Mouse (Mus musculus): ENCODE data around the gene C530025M09Rik. TPM values are rescaled to one million over a fixed set of nuclear protein-coding genes. Genes with fewer than 3 reads are reported as not detected.

Gene C530025M09Rik
- total and polyA plus RNA-seq, 3 experiments: not detected

DNA sequence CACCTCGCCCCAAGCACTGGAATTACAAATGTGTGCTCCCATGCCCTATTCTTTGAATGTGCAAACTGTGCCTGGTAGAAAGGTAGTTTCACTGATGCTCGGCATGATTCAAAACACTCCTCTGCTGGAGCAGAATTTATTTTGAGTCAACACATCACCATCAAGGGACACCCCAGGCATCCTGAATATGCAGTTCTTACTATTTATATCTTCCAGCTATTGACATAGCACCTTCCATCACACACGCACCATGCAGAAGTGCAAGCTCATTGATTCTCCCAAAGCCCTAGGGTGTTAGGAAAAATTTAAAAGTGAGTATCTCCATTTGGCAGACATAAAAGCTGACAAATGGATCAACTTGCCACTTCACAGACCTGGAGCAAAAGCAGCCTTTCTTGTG, 12.6 kb downstream of the C530025M09Rik start:
- no peak overlapping the region for H3K4me3 ChIP-seq (ENCODE audit: low read depth, low read length)
- H3K27me3 ChIP-seq (ENCODE audit: insufficient read depth, low read length): no peaks in the 10 kb centered on the region
- ATAC-seq (ENCODE audit: extremely low read depth, insufficient number of reproducible peaks, low FRiP score, poor library complexity, severe bottlenecking): no peak

DNA sequence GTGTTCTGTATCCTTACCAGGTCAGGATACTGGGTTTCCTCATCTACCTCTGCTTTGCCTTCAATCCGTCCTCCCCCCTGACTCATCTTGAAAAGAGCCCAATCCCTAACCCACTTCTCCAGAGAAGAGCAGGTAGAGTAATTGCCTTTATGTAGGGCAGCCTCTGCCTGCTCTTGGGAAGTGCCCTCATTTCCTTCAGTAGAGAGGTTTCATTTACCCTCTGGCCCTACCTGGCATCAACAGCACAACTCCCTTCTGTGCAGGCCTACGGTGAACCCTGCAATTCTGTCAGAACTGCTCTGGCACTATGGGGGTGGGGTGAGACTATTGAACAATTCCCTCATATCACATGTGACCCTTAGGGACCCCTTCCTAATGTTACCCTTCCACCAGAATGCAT, 18.1 kb downstream of the C530025M09Rik start:
- Histone ChIP-seq H3K9me3 (replicated peaks) (0 out of 2 replicates have a peak, but pooled peaks cover 3% of the 10 kb centered on the region), H3K4me3 (ENCODE audit: low read depth, low read length) (no peak overlapping the region), H3K36me3 (replicated peaks) (no peaks in the 10 kb centered on the region), H3K27me3 (ENCODE audit: insufficient read depth, low read length) (no peaks in the 10 kb centered on the region), H3K4me1 (ENCODE audit: insufficient read depth, low read depth, low read length) (no peaks in the 10 kb centered on the region)
- no peak for DNase-seq (ENCODE audit: low spot score)
- no peak for ATAC-seq (ENCODE audit: extremely low read depth, insufficient number of reproducible peaks, low FRiP score, poor library complexity, severe bottlenecking)
- no peak for TF ChIP-seq TAL1 (conservative IDR thresholded peaks at IDR 0.05; ENCODE audit: low read depth, low read length)
- TF ChIP-seq CTCF (IDR thresholded peaks at IDR 0.05; ENCODE audit: low read depth, low read length): no peak
- TF ChIP-seq POLR2AphosphoS5 (IDR thresholded peaks at IDR 0.05; ENCODE audit: insufficient replicate concordance, low read depth, low read length): no peak
- TF ChIP-seq GATA2 (IDR thresholded peaks at IDR 0.05; ENCODE audit: borderline replicate concordance, low read depth, low read length): no peak
- no peak for TF ChIP-seq GATA1 (IDR thresholded peaks at IDR 0.05; ENCODE audit: borderline replicate concordance, low read length)

More for the DNA sequence above, 12.6 kb downstream of the C530025M09Rik start:
- H3K36me3 ChIP-seq (replicated peaks): no peaks in the 10 kb centered on the region
- TF ChIP-seq GATA1 (IDR thresholded peaks at IDR 0.05; ENCODE audit: borderline replicate concordance, low read length): no peak
- TF ChIP-seq GATA2 (IDR thresholded peaks at IDR 0.05; ENCODE audit: borderline replicate concordance, low read depth, low read length): no peak
- TF ChIP-seq TAL1 (conservative IDR thresholded peaks at IDR 0.05; ENCODE audit: low read depth, low read length): no peak
- no peak for TF ChIP-seq POLR2AphosphoS5 (IDR thresholded peaks at IDR 0.05; ENCODE audit: insufficient replicate concordance, low read depth, low read length)
- no peak for TF ChIP-seq CTCF (IDR thresholded peaks at IDR 0.05; ENCODE audit: low read depth, low read length)
- no peaks in the 10 kb centered on the region for H3K4me1 ChIP-seq (ENCODE audit: insufficient read depth, low read depth, low read length)
- H3K9me3 ChIP-seq (replicated peaks): no peaks in the 10 kb centered on the region; the same call in 1 of the 2 replicates
- no peak for DNase-seq (ENCODE audit: low spot score)

DNA sequence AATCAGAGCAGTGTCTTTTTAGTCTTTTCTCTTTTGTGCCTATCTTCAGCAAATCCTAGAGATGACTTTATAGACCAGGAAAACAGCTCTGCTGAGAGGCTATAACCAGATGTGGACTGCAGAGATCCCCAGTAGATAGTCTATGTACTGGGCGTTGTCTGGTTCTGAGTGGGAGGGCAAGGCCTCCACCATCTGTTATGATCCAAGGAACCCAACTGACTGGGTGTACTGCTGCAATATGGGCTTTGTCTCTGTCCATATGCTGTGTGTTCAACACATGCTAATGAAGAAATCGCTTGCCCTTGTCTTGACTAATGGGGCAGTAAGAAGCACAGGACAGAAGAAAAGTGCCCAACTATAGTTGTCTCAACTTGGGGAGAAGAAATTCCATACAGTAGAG, 25.8 kb downstream of the C530025M09Rik start:
- ATAC-seq (ENCODE audit: extremely low read depth, insufficient number of reproducible peaks, low FRiP score, poor library complexity, severe bottlenecking) (no peak), DNase-seq (ENCODE audit: low spot score) (no peak)
- Histone ChIP-seq H3K4me1 (ENCODE audit: insufficient read depth, low read depth, low read length) (no peaks in the 10 kb centered on the region), H3K4me3 (ENCODE audit: low read depth, low read length) (no peak overlapping the region), H3K27me3 (ENCODE audit: insufficient read depth, low read length) (no peaks in the 10 kb centered on the region), H3K36me3 (replicated peaks) (no peaks in the 10 kb centered on the region), H3K9me3 (replicated peaks) (no peaks in the 10 kb centered on the region; the same call in 1 of the 2 replicates)
- TF ChIP-seq GATA1 (IDR thresholded peaks at IDR 0.05; ENCODE audit: borderline replicate concordance, low read length) (no peak), POLR2AphosphoS5 (IDR thresholded peaks at IDR 0.05; ENCODE audit: insufficient replicate concordance, low read depth, low read length) (no peak), GATA2 (IDR thresholded peaks at IDR 0.05; ENCODE audit: borderline replicate concordance, low read depth, low read length) (no peak), CTCF (IDR thresholded peaks at IDR 0.05; ENCODE audit: low read depth, low read length) (no peak), TAL1 (conservative IDR thresholded peaks at IDR 0.05; ENCODE audit: low read depth, low read length) (no peak)

DNA sequence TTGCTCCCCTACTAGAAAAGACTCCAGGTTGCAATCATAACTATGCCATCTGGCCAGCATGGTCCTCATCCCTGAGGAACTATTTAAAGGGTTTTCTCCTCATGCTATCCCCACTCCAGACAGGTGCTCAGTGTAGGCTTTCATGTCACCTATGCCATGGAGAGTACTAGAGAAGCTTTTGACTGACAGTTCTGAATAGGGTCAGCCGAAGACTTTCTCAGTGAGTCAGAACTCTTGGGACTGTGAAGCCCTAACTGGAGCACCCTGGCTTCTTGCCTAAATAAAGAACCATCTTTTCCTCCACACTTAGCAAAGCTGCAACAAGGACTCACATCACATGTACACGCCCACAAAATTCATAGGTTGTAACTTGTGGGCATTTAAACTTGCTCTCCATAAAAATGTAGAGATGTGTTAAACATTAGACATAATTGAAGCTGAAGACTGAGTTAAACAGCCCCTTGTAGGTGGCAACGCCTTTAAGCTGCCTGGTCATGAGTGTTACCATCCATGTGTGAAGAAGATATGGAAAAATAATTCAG, 26.3 kb downstream of the C530025M09Rik start:
- TF ChIP-seq GATA2 (IDR thresholded peaks at IDR 0.05; ENCODE audit: borderline replicate concordance, low read depth, low read length) (no peak), POLR2AphosphoS5 (IDR thresholded peaks at IDR 0.05; ENCODE audit: insufficient replicate concordance, low read depth, low read length) (no peak), TAL1 (conservative IDR thresholded peaks at IDR 0.05; ENCODE audit: low read depth, low read length) (no peak), GATA1 (IDR thresholded peaks at IDR 0.05; ENCODE audit: borderline replicate concordance, low read length) (no peak), CTCF (IDR thresholded peaks at IDR 0.05; ENCODE audit: low read depth, low read length) (no peak)
- H3K27me3 ChIP-seq (ENCODE audit: insufficient read depth, low read length): no peaks in the 10 kb centered on the region
- H3K4me3 ChIP-seq (ENCODE audit: low read depth, low read length): no peak overlapping the region
- no peaks in the 10 kb centered on the region for H3K36me3 ChIP-seq (replicated peaks)
- H3K9me3 ChIP-seq (replicated peaks): no peaks in the 10 kb centered on the region; the same call in 1 of the 2 replicates
- no peak for DNase-seq (ENCODE audit: low spot score)
- ATAC-seq (ENCODE audit: extremely low read depth, insufficient number of reproducible peaks, low FRiP score, poor library complexity, severe bottlenecking): no peak
- no peaks in the 10 kb centered on the region for H3K4me1 ChIP-seq (ENCODE audit: insufficient read depth, low read depth, low read length)

DNA sequence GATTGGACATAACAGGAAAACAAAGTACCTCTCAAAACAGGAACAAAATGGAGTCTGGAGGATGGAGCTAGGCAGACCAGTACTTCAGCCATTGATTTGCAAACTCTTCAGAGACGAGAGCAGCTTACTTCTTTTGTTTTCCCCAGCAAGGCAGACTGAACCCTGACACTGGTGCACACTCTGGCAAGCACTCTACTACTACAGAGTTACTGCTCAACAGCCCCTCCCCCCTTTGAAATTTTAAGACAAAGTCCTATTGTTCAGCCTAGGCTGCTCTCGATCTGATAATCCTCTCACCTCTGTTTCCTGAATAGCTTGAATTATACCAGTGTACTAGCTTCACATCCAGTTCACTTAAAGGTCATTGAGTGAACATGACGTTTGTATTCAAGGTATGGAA, 32.4 kb downstream of the C530025M09Rik start:
- Histone ChIP-seq H3K27me3 (ENCODE audit: insufficient read depth, low read length) (no peaks in the 10 kb centered on the region), H3K36me3 (replicated peaks) (no peaks in the 10 kb centered on the region), H3K9me3 (replicated peaks) (no peaks in the 10 kb centered on the region), H3K4me3 (ENCODE audit: low read depth, low read length) (no peak overlapping the region), H3K4me1 (ENCODE audit: insufficient read depth, low read depth, low read length) (no peaks in the 10 kb centered on the region)
- ATAC-seq (ENCODE audit: extremely low read depth, insufficient number of reproducible peaks, low FRiP score, poor library complexity, severe bottlenecking): no peak
- no peak for DNase-seq (ENCODE audit: low spot score)
- TF ChIP-seq POLR2AphosphoS5 (IDR thresholded peaks at IDR 0.05; ENCODE audit: insufficient replicate concordance, low read depth, low read length): no peak
- TF ChIP-seq GATA1 (IDR thresholded peaks at IDR 0.05; ENCODE audit: borderline replicate concordance, low read length): no peak
- TF ChIP-seq GATA2 (IDR thresholded peaks at IDR 0.05; ENCODE audit: borderline replicate concordance, low read depth, low read length): no peak
- TF ChIP-seq TAL1 (conservative IDR thresholded peaks at IDR 0.05; ENCODE audit: low read depth, low read length): no peak

Other genes with a start within 250 kb of the C530025M09Rik start
- gene Syndig1, start 2.0 kb downstream of the C530025M09Rik start, total RNA-seq (2014; fragmentation: Nextera tagmentation): not detected in 2 replicates
- 0.06 and 0.16 TPM in 2 replicates for gene Syndig1, start 2.0 kb downstream of the C530025M09Rik start, total RNA-seq (2017)
- not detected in 2 replicates for gene Syndig1, start 2.0 kb downstream of the C530025M09Rik start, polyA plus RNA-seq (2012)

Data from G1E (cell line).